Mouse (Mus musculus): Measurements from ENCODE around the gene Il17rc. TPM values are rescaled to one million over a fixed set of nuclear protein-coding genes. Genes with fewer than 3 reads are reported as not detected.

Il17rc gene
- total RNA-seq (2021) = 1 to 10 TPM; 6.8 TPM
- long read RNA-seq, experiment 1, partial matches to known transcripts = 1 of 9 reads
- long read RNA-seq, experiment 1, other reads (novel, unspliced or antisense) = 8 of 9 reads
- long read RNA-seq, experiment 2, partial matches to known transcripts = 4 of 14 reads
- long read RNA-seq, experiment 2, other reads (novel, unspliced or antisense) = 10 of 14 reads

DNA sequence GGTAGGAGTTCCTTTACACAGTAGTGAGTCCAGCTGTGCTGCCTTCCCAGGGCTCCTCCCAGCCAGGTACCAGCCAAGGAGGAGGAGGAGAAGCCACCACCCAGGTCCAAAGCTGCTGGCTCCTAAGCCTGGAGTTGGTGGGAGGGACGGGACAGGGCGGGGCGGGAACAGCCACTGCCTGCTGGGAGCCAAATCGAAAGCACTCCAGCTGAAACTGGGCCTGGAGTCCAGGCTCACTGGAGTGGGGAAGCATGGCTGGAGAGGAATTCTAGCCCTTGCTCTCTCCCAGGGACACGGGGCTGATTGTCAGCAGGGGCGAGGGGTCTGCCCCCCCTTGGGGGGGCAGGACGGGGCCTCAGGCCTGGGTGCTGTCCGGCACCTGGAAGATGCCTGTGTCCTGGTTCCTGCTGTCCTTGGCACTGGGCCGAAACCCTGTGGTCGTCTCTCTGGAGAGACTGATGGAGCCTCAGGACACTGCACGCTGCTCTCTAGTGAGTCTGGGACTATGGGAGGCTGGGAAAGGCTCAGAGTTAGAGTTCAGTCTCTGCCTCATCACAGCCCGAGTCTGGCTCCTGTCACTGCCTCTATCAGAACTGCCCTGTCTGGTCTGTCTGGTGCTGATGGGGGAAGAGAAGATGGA, at the start of gene Il17rc:
TSS of gene Il17rc (plus strand) at position 131 of the 640 bp plus-strand sequence.
- intact Hi-C loops (cut with DNase I; ENCODE audit: low total_unique reads) = no loop called here

DNA sequence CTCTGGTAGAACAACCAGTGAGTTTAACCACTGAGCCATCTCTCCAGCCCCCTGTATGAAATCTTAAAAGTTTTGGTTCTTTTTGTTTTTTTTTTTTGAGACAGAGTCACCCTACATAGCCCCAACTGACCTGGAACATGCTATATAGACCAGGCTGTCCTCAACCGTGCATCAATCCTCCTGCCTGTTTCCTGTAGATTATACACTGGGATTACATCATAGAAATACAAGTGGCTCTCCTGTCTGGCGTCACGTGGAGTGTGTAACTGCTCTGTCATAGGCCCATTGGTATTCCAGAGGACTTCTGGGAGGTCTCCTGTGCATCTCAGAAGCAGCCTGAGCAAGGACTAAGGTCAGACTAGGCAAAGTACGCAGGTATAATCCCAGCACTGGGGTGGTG, 48.2 kb upstream of the Il17rc start:
- no peak for DNase-seq
- intact Hi-C loops (cut with DNase I; ENCODE audit: low total_unique reads) = no loop called here

More for the DNA sequence above, at the start of gene Il17rc:
- DNase-seq = peak; percentile 76

DNA sequence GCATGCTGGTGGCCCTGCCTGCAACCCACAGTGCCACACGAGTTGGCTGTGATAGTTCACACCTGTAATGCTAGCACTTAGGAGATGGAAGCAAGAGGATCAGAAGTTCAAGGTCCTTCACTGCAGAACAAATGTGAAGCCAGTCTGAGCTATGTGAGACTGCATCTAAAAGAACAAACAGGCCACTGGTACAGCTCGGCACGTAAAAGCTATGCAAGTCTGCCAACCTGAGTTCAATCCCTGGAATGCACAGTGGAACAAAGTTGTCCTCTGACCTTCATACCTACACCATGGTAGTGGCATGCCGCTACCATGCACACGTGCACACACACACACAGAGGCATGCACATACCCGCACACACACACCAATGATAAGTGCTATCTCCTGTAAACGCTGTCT, 47.0 kb upstream of the Il17rc start:
- no peak for DNase-seq
- intact Hi-C loops (cut with DNase I; ENCODE audit: low total_unique reads) = no loop called here

DNA sequence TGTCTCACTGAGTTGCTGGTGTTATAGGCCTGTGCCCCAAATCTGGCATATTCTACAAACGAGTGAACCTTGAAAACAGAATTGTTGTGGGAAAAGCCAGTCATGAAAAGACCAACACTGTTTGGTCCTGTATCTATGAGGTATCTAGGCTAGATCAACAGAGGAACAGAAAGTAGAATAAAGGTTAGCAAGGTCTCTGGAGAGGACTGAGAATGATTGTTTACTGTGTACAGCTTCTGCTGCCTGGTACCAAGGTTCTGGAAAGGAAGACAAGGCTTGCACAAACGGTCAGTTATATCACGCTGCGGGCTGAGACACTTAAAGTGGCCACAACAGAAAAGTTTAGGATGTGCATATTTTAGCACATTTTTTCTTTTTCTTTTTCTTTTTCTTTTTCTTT, 44.5 kb upstream of the Il17rc start:
- DNase-seq = no peak
- intact Hi-C loops (cut with DNase I; ENCODE audit: low total_unique reads) = loop anchor here (5.0 kb wide), 1 partner anchor 41 kb away; no protein-coding TSS in a partner anchor

- intact Hi-C loops (cut with DNase I; ENCODE audit: low total_unique reads) = loop anchor here (5.0 kb wide), 1 partner anchor 40 kb away; no protein-coding TSS in a partner anchor
- no peak for DNase-seq
Measured at GRCm38 (mm10) chr6:113427397-113427796, 43.8 kb upstream of the Il17rc start.

DNA sequence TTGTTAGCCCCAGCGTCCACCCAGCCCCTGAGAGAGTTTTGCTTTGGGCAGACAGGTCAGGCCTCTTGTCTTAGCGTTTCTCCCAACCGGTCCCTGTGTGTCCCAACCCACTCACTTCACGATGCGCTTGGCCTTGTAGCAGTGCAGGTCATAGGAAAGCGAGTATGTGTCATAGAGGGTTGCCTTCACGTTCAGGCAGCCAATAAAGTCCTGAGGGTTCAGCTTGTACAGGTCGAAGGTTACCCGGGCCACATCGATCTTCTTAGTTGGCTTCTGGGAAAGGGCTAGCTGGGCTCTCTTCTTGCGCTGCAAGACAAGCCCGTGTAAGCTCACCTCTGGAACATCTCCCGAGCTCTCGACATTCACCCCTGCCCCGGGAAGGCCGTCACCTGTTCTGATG, 43.2 kb upstream of the Il17rc start:
- DNase-seq = no peak
- intact Hi-C loops (cut with DNase I; ENCODE audit: low total_unique reads) = loop anchor here (5.0 kb wide), 1 partner anchor 39 kb away; no protein-coding TSS in a partner anchor

DNA sequence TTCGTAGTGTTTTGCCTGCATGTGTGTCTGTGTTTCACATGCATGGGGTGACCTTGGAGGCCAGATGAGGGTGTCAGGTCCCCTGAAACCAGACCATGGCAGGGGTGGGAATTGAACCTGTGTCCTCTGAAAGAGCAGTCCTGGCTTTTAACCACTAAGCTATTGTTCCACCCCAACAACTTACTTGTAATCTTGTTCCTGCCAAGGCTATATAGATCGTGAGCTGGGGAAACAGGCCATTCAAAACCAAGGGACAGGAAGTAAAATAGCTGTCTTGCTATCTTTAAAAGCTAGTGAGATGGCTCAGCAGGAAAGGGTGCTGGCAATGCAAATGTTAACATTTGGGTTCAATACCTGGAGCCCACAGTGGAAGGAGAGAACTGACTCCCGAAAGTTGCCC, 41.3 kb upstream of the Il17rc start:
- intact Hi-C loops (cut with DNase I; ENCODE audit: low total_unique reads) = loop anchor here (5.0 kb wide), 1 partner anchor 37 kb away; no protein-coding TSS in a partner anchor
- DNase-seq = no peak

- intact Hi-C loops (cut with DNase I; ENCODE audit: low total_unique reads) = no loop called here
- DNase-seq = no peak
Measured at GRCm38 (mm10) chr6:113430846-113431245, 40.4 kb upstream of the Il17rc start.

DNA sequence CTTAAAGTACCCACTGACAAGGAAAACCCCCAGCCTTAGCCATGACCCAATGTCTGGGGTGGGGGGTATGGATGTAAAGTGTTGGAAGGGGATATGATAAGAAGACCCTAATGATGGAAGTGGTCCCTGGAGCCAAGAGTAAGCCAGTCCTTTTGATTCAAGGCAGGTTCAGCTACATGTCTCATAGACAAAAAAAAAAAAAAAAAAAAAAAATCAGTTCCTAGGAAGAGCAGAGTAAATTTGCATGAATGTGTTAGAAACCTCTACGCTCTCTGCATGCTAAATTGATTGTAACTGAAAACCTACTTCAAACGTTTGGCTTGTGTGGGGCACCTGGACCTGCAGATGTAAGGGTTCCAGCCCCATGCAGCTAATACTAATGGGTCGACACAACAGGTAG, 39.4 kb upstream of the Il17rc start:
- no peak for DNase-seq
- intact Hi-C loops (cut with DNase I; ENCODE audit: low total_unique reads) = no loop called here

DNA sequence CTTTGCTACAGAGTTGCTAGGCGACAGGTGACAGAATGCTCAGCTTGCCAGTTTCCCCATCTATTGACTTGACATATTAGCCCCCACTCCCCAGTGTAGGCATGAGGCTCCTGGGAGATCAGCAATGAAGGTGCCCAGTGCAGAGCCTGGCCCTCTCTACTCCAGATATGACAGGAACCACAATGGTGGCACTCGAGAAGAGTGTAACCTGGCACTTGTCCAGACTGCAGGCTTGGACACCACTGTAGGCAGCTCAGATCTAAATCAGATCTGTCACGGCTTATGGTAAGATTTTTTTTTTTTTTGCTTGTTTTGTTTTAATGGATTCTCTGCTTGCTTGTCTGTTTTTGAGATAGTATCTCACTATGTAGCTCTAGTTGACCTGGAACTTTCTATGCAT, 37.6 kb upstream of the Il17rc start:
- no peak for DNase-seq
- intact Hi-C loops (cut with DNase I; ENCODE audit: low total_unique reads) = no loop called here

DNA sequence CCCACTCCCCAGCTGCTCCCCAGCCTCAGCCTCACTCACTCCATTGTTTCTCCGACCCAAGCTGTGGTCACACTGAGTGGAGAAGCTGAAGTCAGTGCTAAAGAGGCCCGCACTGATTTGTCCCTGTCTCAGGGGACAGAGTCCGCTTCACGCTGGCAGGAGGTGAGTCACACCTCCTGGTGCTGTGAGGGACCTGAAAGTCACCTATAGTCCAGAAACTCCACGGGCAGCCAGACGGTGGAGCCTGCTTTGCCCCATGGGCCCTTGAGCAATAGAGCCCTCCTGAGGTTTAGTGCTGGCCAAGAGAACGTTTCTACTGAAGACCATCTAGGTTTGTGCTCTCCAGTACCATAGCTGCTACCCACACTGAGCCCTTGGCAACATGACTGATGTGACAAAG, 36.5 kb upstream of the Il17rc start:
- no peak for DNase-seq
- intact Hi-C loops (cut with DNase I; ENCODE audit: low total_unique reads) = no loop called here

DNA sequence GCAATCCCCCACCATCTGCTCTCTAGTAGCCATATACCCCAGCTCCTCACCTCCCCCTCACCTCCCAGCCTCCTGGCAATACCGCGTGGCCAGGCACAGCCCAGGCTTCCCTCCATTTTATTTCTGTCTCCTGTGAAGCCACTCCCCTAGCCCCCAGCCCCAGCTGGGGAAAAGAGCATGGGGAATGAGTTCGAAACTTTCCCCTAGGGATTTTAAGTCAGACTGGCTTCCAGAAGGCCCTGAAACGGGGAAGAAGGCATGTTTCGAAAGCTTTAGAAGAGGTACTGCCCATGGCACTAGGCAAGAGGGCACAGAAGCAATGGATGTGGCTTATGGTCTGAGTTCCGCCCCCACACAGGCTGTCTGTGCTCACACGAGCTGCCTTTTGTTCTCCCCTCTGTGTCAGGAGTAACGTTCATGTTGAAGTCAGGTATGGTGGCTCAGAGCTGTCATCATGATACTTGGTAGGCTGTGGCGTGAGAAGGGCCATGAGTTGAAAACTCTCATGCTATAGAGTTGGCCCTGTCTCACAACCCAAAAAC, 35.5 kb upstream of the Il17rc start, which contains the start of gene Cidec:
TSS of gene Cidec (minus strand) at position 97 of the 542 bp plus-strand sequence.
- DNase-seq = no peak
- intact Hi-C loops (cut with DNase I; ENCODE audit: low total_unique reads) = no loop called here

DNA sequence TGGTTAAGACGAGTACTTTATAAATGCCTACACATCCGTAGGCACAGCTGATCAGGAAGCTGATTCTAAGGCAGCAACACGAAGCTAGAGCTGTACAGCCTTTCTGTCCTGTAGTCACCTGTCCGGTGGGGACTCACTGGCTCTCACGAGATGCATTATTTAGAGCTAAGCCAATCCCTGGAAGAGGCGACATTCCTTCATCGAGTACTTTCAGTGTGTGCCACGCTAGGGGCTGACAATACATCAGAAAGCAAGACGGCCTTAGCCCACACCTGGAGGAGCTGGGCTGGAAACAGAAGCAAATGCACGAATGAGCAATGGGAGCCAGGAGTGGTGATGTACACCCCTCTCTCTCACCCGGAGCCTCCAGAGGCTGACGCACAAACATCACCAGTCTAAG, 34.1 kb upstream of the Il17rc start:
- no peak for DNase-seq
- intact Hi-C loops (cut with DNase I; ENCODE audit: low total_unique reads) = no loop called here

DNA sequence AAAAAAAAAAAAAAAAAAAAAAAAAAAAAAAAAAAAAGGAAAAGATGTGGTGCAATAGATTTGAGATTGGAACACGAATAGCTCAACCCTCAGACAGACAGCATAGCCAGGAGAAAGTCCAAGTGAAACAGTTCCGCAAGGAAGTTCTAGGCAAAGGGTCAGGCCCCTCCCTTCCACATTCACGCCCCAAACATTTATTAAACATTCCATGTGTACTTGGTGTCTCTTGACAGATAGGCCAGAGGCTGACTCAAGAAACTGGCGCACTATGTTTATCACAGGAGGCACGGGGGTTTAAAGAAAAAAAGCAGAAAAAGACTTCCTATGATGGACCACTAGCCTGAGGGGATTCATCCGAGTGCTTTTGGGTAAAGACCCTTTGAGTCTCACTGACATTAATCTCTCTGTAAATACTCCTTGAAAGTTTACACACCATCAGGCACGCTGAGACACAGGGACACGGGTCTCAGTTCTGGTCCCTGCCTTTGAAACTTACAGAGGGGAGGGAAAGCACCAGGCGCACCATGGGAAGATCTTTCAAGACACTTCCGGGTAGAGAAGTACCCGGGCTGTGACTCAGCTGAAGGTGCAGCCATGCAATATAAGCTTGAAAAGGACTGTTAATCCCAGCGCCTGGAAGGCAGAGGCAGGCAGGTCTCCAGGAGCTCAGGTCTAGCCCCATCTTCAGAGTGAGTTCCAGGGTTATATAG, 32.4 kb upstream of the Il17rc start:
- intact Hi-C loops (cut with DNase I; ENCODE audit: low total_unique reads) = no loop called here
- no peak for DNase-seq

DNA sequence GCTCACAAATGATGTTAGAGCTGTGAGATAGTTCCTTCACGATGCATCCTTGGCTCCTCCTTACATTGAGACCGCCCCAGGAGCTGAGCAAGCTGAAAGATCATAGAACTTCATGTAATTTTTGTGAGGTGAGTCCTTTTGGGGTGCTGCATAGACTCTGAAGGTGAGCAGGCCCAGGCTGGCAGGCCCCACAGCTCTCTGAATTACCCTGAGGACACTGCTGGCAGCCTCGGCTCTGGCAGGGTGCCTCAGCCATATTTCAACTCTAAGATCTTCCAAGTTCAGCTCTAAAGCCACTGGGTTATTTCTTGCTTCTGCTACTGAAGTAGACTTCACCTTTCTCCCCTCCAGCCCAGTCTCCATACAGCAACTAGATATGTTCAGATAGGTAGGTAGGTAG, 30.5 kb upstream of the Il17rc start:
- intact Hi-C loops (cut with DNase I; ENCODE audit: low total_unique reads) = no loop called here
- no peak for DNase-seq

GRCm38 (mm10) chr6:113441147-113441680, 30.0 kb upstream of the Il17rc start:
- intact Hi-C loops (cut with DNase I; ENCODE audit: low total_unique reads) = no loop called here
- DNase-seq = peak; percentile 63

GRCm38 (mm10) chr6:113442087-113442441, 29.2 kb upstream of the Il17rc start:
- no peak for DNase-seq
- intact Hi-C loops (cut with DNase I; ENCODE audit: low total_unique reads) = no loop called here

DNA sequence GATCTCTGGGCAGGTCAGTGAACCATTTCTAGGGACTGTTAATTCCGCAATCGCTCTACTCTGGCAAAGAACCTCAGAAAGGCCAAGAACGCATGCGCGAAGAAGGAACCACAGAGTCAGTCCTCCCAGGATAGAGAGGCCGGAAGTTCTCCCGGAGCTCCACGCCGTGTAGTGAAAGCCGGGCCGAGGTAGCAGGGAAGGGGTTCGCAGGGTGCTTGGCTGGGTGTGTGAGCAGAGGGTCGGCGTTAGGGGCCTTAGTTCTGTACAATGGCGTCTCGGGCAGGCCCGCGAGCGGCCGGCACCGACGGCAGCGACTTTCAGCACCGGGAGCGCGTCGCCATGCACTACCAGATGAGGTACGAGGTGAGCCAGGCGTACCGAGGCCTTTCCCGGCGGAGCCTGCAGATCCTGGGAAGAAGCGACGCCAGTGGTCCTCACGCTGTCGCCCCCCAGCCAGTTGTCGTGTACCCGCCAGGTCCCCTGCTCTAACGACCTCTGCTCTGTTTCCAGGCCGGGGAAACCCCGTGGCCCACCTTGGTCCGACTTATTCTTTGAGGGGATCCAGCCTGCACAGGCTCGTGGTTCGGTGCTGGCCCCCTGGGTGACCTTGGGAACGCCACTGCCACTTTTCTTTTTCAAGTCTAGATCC, 28.7 kb upstream of the Il17rc start, which contains the start of gene Jagn1:
TSS of gene Jagn1 (plus strand) at position 128 of the 649 bp plus-strand sequence.
- intact Hi-C loops (cut with DNase I; ENCODE audit: low total_unique reads) = no loop called here
- DNase-seq = peak; percentile 89

DNA sequence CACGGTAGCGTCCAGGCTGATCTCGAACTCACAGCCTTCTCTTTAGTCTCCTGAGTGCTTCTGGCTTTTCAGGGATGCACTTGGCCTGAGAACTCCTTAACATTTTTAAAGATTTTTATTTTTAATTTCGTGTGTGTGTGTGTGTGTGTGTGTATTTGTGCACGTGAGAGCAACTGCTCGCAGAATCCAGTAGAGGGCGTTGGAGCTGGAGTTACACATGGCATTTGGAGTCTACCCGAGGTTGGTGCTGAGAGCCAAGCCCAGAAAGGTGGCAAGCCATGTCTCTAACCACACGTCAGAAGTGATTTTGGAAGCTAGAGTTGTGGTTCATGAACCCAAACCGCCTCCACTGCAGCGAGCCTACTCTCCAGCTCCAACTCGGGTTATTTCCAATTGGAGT, 28.1 kb upstream of the Il17rc start:
- intact Hi-C loops (cut with DNase I; ENCODE audit: low total_unique reads) = no loop called here
- no peak for DNase-seq

All from gastrocnemius, postnatal 14 days (tissue).